Mouse (Mus musculus): ENCODE measurements around the gene Dnm1.

- TF ChIP-seq POLR2A (IDR thresholded peaks at IDR 0.05; ENCODE audit: low read depth, low read length) (no peak), CTCF (IDR thresholded peaks at IDR 0.05; ENCODE audit: borderline replicate concordance, insufficient read depth, low read length) (no peak)
Observed at GRCm38 (mm10) chr2:32396695-32397094, 43.6 kb upstream of the Dnm1 start.
